Mouse (Mus musculus) stomach, embryonic 14.5 days (tissue): ENCODE results near the gene Irf2bp1. TPM values are rescaled to one million over a fixed set of nuclear protein-coding genes. Genes with fewer than 3 reads are reported as not detected.

Experiments used
- polyA plus RNA-seq: library from polyadenylated mRNA; unstranded; fragments of >200 nt; fragmentation: Nextera tagmentation; extraction: Ambion mirVana; gene quantifications from 2 replicates; pipeline ENCODE4 v1.2.1, GENCODE M21; 2014

The Irf2bp1 gene
- polyA plus RNA-seq, 1 experiment from 2014 or later = 22.7 TPM

Other genes starting within 250 kb of the Irf2bp1 start
- gene Psg19, start 205.5 kb upstream of the Irf2bp1 start, polyA plus RNA-seq = not detected in 2 replicates
- gene Psg17, start 182.4 kb upstream of the Irf2bp1 start, polyA plus RNA-seq = 0.23 and 0.27 TPM in 2 replicates
- gene Mill2, start 164.1 kb upstream of the Irf2bp1 start, polyA plus RNA-seq = 1.0 and 1.1 TPM in 2 replicates
- 23.9 and 32.8 TPM in 2 replicates for gene Pglyrp1, start 132.7 kb upstream of the Irf2bp1 start, polyA plus RNA-seq
- 18.5 and 21.7 TPM in 2 replicates for gene Ccdc61, start 93.6 kb upstream of the Irf2bp1 start, polyA plus RNA-seq
- gene Nova2, start 78.2 kb upstream of the Irf2bp1 start, polyA plus RNA-seq = 0.81 and 1.2 TPM in 2 replicates
- not detected in 2 replicates for gene Nanos2, start 16.6 kb upstream of the Irf2bp1 start, polyA plus RNA-seq
- gene Mypop, start 12.8 kb upstream of the Irf2bp1 start, polyA plus RNA-seq = 3.0 and 3.5 TPM in 2 replicates
- 14.8 and 15.3 TPM in 2 replicates for gene Foxa3, start 19.5 kb downstream of the Irf2bp1 start, polyA plus RNA-seq
- gene Sympk, start 20.3 kb downstream of the Irf2bp1 start, polyA plus RNA-seq = 21.7 and 23.7 TPM in 2 replicates
- gene Rsph6a, start 50.6 kb downstream of the Irf2bp1 start, polyA plus RNA-seq = not detected in 2 replicates
- gene Dmwd, start 72.2 kb downstream of the Irf2bp1 start, polyA plus RNA-seq = 14.3 and 16.8 TPM in 2 replicates
- 70.9 and 72.0 TPM in 2 replicates for gene Dmpk, start 79.8 kb downstream of the Irf2bp1 start, polyA plus RNA-seq
- gene Six5, start 90.5 kb downstream of the Irf2bp1 start, polyA plus RNA-seq = 17.4 and 18.6 TPM in 2 replicates
- gene Gm4969, start 114.3 kb downstream of the Irf2bp1 start, polyA plus RNA-seq = 4.6 and 5.7 TPM in 2 replicates
- 9.1 and 9.5 TPM in 2 replicates for gene Fbxo46, start 115.8 kb downstream of the Irf2bp1 start, polyA plus RNA-seq
- 10.9 and 11.3 TPM in 2 replicates for gene Qpctl, start 145.2 kb downstream of the Irf2bp1 start, polyA plus RNA-seq
- gene Snrpd2, start 145.7 kb downstream of the Irf2bp1 start, polyA plus RNA-seq = 143 and 161 TPM in 2 replicates
- gene Gipr, start 162.1 kb downstream of the Irf2bp1 start, polyA plus RNA-seq = 1.1 and 1.9 TPM in 2 replicates
- 4.1 and 4.8 TPM in 2 replicates for gene Eml2, start 172.4 kb downstream of the Irf2bp1 start, polyA plus RNA-seq
- 1.4 and 2.0 TPM in 2 replicates for gene Gpr4, start 208.5 kb downstream of the Irf2bp1 start, polyA plus RNA-seq
- 37.1 and 42.9 TPM in 2 replicates for gene Opa3, start 224.3 kb downstream of the Irf2bp1 start, polyA plus RNA-seq